Mouse (Mus musculus): ENCODE measurements around the gene Grb10.

DNA sequence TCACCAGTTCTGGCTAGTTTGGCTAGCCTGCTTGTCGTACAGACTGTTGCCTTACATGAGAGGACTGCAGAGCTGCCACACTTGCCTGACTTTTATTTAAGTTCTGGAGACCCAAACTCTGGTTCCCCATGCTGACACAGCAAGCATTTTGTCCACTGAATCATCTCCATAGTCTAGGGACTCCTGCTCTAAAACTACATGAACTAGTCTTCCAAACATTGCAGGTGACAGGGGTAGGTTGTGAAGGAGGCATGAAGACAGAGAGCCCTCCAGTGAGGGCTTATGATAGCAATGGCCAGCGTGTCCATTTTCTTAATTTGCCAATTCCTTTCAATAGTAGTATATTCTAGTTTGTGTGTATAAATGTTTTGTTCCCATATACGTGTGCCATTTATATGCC lies 109.4 kb downstream of the Grb10 start:
- TF ChIP-seq POLR2A (IDR thresholded peaks at IDR 0.05; ENCODE audit: low read depth, low read length) (no peak), CTCF (IDR thresholded peaks at IDR 0.05; ENCODE audit: extremely low read depth, insufficient read depth, insufficient read length, insufficient replicate concordance) (no peak)
